Mouse (Mus musculus) C2C12 (cell line): Measurements from ENCODE around the gene Smpd3. TPM values are rescaled to one million over a fixed set of nuclear protein-coding genes. Genes with fewer than 3 reads are reported as not detected.

Source experiments
- H3K27me3 ChIP-seq: one replicate; pipeline ENCODE4 v1.6.1; 2011; ENCODE audit not compliant: control insufficient read depth, insufficient read depth, insufficient read length
- H3K36me3 ChIP-seq: one replicate; pipeline ENCODE4 v1.6.1; 2011; ENCODE audit not compliant: control insufficient read depth, insufficient read depth
- H3K4me3 ChIP-seq: one replicate; pipeline ENCODE4 v1.5.1; 2011; ENCODE audit warnings: mild to moderate bottlenecking, control low read depth; ENCODE audit not compliant: poor library complexity, insufficient read depth, severe bottlenecking
- H3K79me2 ChIP-seq: one replicate; pipeline ENCODE4 v1.6.1; 2011; ENCODE audit not compliant: control insufficient read depth, insufficient read depth
- H3K79me3 ChIP-seq: one replicate; pipeline ENCODE4 v1.6.1; 2011; ENCODE audit warnings: low read depth, control low read depth
- H3ac ChIP-seq: one replicate; pipeline ENCODE3; 2011; ENCODE audit warnings: low read depth; ENCODE audit not compliant: control insufficient read depth, insufficient read length
- CEBPB ChIP-seq: IDR thresholded peaks from one replicate; pipeline ENCODE4 v1.6.1; 2011; ENCODE audit warnings: low read depth, mild to moderate bottlenecking, control low read depth, moderate library complexity
- CTCF ChIP-seq: IDR thresholded peaks from one replicate; pipeline ENCODE4 v1.5.1; 2011; ENCODE audit not compliant: control insufficient read depth, insufficient read depth, insufficient read length
- FOSL1 ChIP-seq: IDR thresholded peaks from one replicate; pipeline ENCODE4 v1.8.0; 2011; ENCODE audit warnings: mild to moderate bottlenecking, low read length; ENCODE audit not compliant: poor library complexity, insufficient read depth, severe bottlenecking
- MAX ChIP-seq: IDR thresholded peaks from one replicate; pipeline ENCODE4 v1.6.1; 2011; ENCODE audit warnings: mild to moderate bottlenecking, control low read depth
- MYOD1 ChIP-seq: IDR thresholded peaks from one replicate; pipeline ENCODE4 v1.6.1; 2011; ENCODE audit warnings: low read depth; ENCODE audit not compliant: control insufficient read depth, insufficient read length
- MYOG ChIP-seq: IDR thresholded peaks from one replicate; pipeline ENCODE4 v1.6.1; 2011; ENCODE audit not compliant: control insufficient read depth, insufficient read length; ENCODE audit errors: extremely low read depth
- USF1 ChIP-seq: IDR thresholded peaks from one replicate; pipeline ENCODE4 v1.6.1; 2011; ENCODE audit warnings: low read depth, mild to moderate bottlenecking, control low read depth, moderate library complexity
- long read RNA-seq, 2 experiments: library from polyadenylated mRNA; unstranded; transcript quantifications; one replicate each; pipeline ENCODE4 v2.0.0; 2019 to 2020
- polyA plus RNA-seq: library from polyadenylated mRNA; unstranded; fragments of >200 nt; fragmentation: generic; extraction: Trizol; gene quantifications from one replicate; pipeline ENCODE4 v1.2.1, GENCODE M21; 2012; ENCODE audit warnings: missing spikeins

Smpd3 gene
- 0.05 TPM for polyA plus RNA-seq
- long read RNA-seq, experiment 1: 0 reads
- long read RNA-seq, experiment 2: 0 reads

GRCm38 (mm10) chr8:106337852-106338521 is at the start of gene Smpd3:
Gene Smpd3, minus strand, starts transcription at chr8:106337988.
- Histone ChIP-seq H3ac (no peak within 1 kb of the TSS), H3K36me3 (no peaks in the 10 kb centered on the region), H3K79me3 (no peaks in the 10 kb centered on the region), H3K79me2 (no peaks in the 10 kb centered on the region), H3K4me3 (peak within 1 kb of the TSS; percentile 33), H3K27me3 (peaks cover 14% of the 10 kb centered on the region)
- no peak for TF ChIP-seq MYOD1
- peak; percentile 39 for TF ChIP-seq MAX
- peak; percentile 14 for TF ChIP-seq USF1
- no peak for TF ChIP-seq FOSL1
- no peak for TF ChIP-seq CEBPB
- no peak for TF ChIP-seq MYOG
- TF ChIP-seq CTCF: no peak

- TF ChIP-seq MYOD1 (no peak), FOSL1 (no peak), MYOG (no peak), CTCF (no peak), CEBPB (no peak), USF1 (no peak), MAX (no peak)
- Histone ChIP-seq H3K79me3 (no peaks in the 10 kb centered on the region), H3K27me3 (no peaks in the 10 kb centered on the region)
These were observed 43.2 kb upstream of the Smpd3 start for GRCm38 (mm10) chr8:106381026-106381425.

GRCm38 (mm10) chr8:106379357-106379756 is 41.6 kb upstream of the Smpd3 start:
- no peaks in the 10 kb centered on the region for H3K36me3 ChIP-seq
- no peak overlapping the region for H3K4me3 ChIP-seq
- TF ChIP-seq CEBPB (no peak), CTCF (no peak), MYOG (no peak), MYOD1 (no peak), FOSL1 (no peak), MAX (no peak), USF1 (no peak)
- no peaks in the 10 kb centered on the region for H3K79me2 ChIP-seq
- H3K79me3 ChIP-seq: no peaks in the 10 kb centered on the region
- no peaks in the 10 kb centered on the region for H3K27me3 ChIP-seq
- no peak overlapping the region for H3ac ChIP-seq

More at GRCm38 (mm10) chr8:106381026-106381425, 43.2 kb upstream of the Smpd3 start:
- no peaks in the 10 kb centered on the region for H3K79me2 ChIP-seq
- no peak overlapping the region for H3K4me3 ChIP-seq
- H3ac ChIP-seq: no peak overlapping the region
- no peaks in the 10 kb centered on the region for H3K36me3 ChIP-seq

GRCm38 (mm10) chr8:106378501-106379048 is 40.8 kb upstream of the Smpd3 start:
- no peak for TF ChIP-seq CEBPB
- TF ChIP-seq CTCF: no peak
- TF ChIP-seq USF1: no peak
- no peak for TF ChIP-seq FOSL1
- TF ChIP-seq MYOD1: no peak
- no peak for TF ChIP-seq MAX
- TF ChIP-seq MYOG: no peak
- H3K79me3 ChIP-seq: no peaks in the 10 kb centered on the region
- no peaks in the 10 kb centered on the region for H3K36me3 ChIP-seq
- no peaks in the 10 kb centered on the region for H3K79me2 ChIP-seq
- no peak overlapping the region for H3K4me3 ChIP-seq
- no peak overlapping the region for H3ac ChIP-seq
- H3K27me3 ChIP-seq: no peaks in the 10 kb centered on the region

- TF ChIP-seq MYOG (no peak), FOSL1 (no peak), USF1 (no peak), CTCF (no peak), CEBPB (no peak), MAX (no peak)
- Histone ChIP-seq H3K36me3 (no peaks in the 10 kb centered on the region), H3K4me3 (no peak overlapping the region), H3K79me2 (no peaks in the 10 kb centered on the region), H3K79me3 (no peaks in the 10 kb centered on the region), H3K27me3 (no peaks in the 10 kb centered on the region), H3ac (no peak overlapping the region)
These were observed 39.1 kb upstream of the Smpd3 start for GRCm38 (mm10) chr8:106376862-106377261.

- no peak overlapping the region for H3ac ChIP-seq
- H3K27me3 ChIP-seq: no peaks in the 10 kb centered on the region
- no peak overlapping the region for H3K4me3 ChIP-seq
- no peaks in the 10 kb centered on the region for H3K79me3 ChIP-seq
- no peaks in the 10 kb centered on the region for H3K79me2 ChIP-seq
- H3K36me3 ChIP-seq: no peaks in the 10 kb centered on the region
- no peak for TF ChIP-seq FOSL1
- TF ChIP-seq CTCF: no peak
- TF ChIP-seq USF1: no peak
- no peak for TF ChIP-seq MYOD1
- no peak for TF ChIP-seq MAX
- no peak for TF ChIP-seq CEBPB
- no peak for TF ChIP-seq MYOG
These were observed 38.2 kb upstream of the Smpd3 start for GRCm38 (mm10) chr8:106375957-106376356.
